Mouse (Mus musculus) limb, embryonic 12.5 days (tissue): ENCODE measurements around the gene Lrrn2. TPM values are rescaled to one million over a fixed set of nuclear protein-coding genes. Genes with fewer than 3 reads are reported as not detected.
"Not testable (repeated sequence)": the region's sequence is repeated elsewhere in the genome, so short reads cannot be mapped to it uniquely, and the experiment has no call there.

Source experiments
- ATAC-seq: fragments of 200-750 bp; cut with Nextera tagmentation; 2 replicates; pipeline ENCODE4 v1.8.0; 2017; ENCODE audit warnings: low read depth, moderate TSS enrichment; ENCODE audit not compliant: insufficient number of reproducible peaks, insufficient read depth, low FRiP score, low TSS enrichment
- H3K27ac ChIP-seq: fragments of 300-500 bp; sonication (generic); 2 replicates; pipeline ENCODE4 v1.5.1; 2016; ENCODE audit warnings: mild to moderate bottlenecking, moderate library complexity
- H3K27me3 ChIP-seq: fragments of 300-500 bp; sonication (generic); 2 replicates; pipeline ENCODE4 v1.6.1; 2016; ENCODE audit warnings: mild to moderate bottlenecking, moderate library complexity
- H3K36me3 ChIP-seq: fragments of 300-500 bp; sonication (generic); 2 replicates; pipeline ENCODE4 v1.6.1; 2016; ENCODE audit warnings: mild to moderate bottlenecking, moderate library complexity
- H3K4me1 ChIP-seq: fragments of 300-500 bp; sonication (generic); replicated peaks from 2 replicates; pipeline ENCODE4 v1.6.1; 2016
- H3K4me2 ChIP-seq: fragments of 300-500 bp; sonication (generic); 2 replicates; pipeline ENCODE4 v1.6.1; 2016; ENCODE audit warnings: mild to moderate bottlenecking, moderate library complexity
- H3K4me3 ChIP-seq: fragments of 300-500 bp; sonication (generic); replicated peaks from 2 replicates; pipeline ENCODE4 v1.5.1; 2016; ENCODE audit warnings: mild to moderate bottlenecking
- H3K9ac ChIP-seq: fragments of 300-500 bp; sonication (generic); replicated peaks from 2 replicates; pipeline ENCODE4 v1.6.1; 2016; ENCODE audit warnings: mild to moderate bottlenecking, moderate library complexity
- H3K9me3 ChIP-seq: fragments of 300-500 bp; sonication (generic); 2 replicates; pipeline ENCODE4 v1.6.1; 2016; ENCODE audit warnings: mild to moderate bottlenecking, moderate library complexity
- WGBS: fragments of 180-500 bp; shearing (Covaris S2); methylation state at CpG from one replicate; pipeline ENCODE4 v1.1.7; 2016; 5-methylcytosine and 5-hydroxymethylcytosine counted together
- microRNA-seq: library from miRNA; unstranded; fragments of <30 nt; microRNA quantifications from one replicate; pipeline ENCODE4, GENCODE M21; 2017
- polyA plus RNA-seq: library from polyadenylated mRNA; unstranded; fragments of >200 nt; fragmentation: Nextera tagmentation; extraction: Ambion mirVana; gene quantifications from 2 replicates; pipeline ENCODE4 v1.2.1, GENCODE M21; 2016

Lrrn2 gene
- polyA plus RNA-seq, 1 experiment from 2014 or later: 4.0 TPM

DNA sequence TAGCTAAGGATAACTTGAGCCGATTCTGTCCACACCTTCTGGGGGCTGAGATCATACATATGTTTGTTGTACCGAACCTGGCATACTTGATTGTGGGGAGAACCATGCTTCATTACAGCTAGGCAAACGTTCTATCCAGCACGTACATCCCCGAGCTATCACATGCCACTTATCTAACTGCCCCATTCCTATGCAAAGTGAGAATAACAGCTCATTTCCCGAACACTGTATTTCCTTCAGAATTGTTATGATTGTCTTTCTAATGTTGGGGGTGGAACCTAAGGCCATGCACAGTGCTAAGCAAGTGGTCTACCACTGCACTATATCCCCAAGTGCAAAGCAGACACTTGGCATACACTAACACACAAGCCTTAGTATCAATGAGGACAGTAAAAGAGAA, 101.2 kb downstream of the Lrrn2 start:
- Histone ChIP-seq H3K36me3 (peaks cover 40% of the 10 kb centered on the region), H3K27me3 (no peaks in the 10 kb centered on the region), H3K27ac (no peak overlapping the region), H3K4me2 (no peak overlapping the region), H3K4me3 (no peak overlapping the region), H3K9me3 (no peaks in the 10 kb centered on the region), H3K9ac (no peak overlapping the region), H3K4me1 (no peaks in the 10 kb centered on the region)
- WGBS: 92% methylated on average over 6 of the region's 6 CpGs
- ATAC-seq: no peak

DNA sequence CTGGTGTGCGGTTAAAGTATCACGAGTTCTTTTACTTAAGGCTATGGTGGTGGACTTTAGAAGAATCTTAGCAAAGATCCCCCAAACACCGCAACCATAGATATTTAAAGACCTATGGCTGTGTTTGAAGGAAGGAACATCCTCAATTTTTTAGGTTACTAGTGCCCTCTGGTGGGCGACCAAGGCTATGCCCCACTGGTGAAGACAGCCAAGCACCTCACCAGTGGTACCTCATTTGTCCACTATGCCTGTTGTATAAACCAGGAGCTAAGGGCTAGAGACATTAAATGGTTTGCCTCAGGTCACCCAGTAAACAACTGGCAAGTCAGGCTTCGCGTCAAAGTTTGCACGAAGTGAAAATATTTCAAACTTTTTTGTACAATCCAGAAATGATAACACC, 102.7 kb downstream of the Lrrn2 start:
- no peak overlapping the region for H3K9ac ChIP-seq
- no peak overlapping the region for H3K4me2 ChIP-seq
- ATAC-seq: no peak
- no peak overlapping the region for H3K27ac ChIP-seq
- 62% methylated on average over 7 of the region's 7 CpGs for WGBS
- peaks cover 52% of the 10 kb centered on the region for H3K36me3 ChIP-seq
- no peaks in the 10 kb centered on the region for H3K4me1 ChIP-seq
- H3K9me3 ChIP-seq: no peaks in the 10 kb centered on the region
- no peak overlapping the region for H3K4me3 ChIP-seq
- H3K27me3 ChIP-seq: no peaks in the 10 kb centered on the region

DNA sequence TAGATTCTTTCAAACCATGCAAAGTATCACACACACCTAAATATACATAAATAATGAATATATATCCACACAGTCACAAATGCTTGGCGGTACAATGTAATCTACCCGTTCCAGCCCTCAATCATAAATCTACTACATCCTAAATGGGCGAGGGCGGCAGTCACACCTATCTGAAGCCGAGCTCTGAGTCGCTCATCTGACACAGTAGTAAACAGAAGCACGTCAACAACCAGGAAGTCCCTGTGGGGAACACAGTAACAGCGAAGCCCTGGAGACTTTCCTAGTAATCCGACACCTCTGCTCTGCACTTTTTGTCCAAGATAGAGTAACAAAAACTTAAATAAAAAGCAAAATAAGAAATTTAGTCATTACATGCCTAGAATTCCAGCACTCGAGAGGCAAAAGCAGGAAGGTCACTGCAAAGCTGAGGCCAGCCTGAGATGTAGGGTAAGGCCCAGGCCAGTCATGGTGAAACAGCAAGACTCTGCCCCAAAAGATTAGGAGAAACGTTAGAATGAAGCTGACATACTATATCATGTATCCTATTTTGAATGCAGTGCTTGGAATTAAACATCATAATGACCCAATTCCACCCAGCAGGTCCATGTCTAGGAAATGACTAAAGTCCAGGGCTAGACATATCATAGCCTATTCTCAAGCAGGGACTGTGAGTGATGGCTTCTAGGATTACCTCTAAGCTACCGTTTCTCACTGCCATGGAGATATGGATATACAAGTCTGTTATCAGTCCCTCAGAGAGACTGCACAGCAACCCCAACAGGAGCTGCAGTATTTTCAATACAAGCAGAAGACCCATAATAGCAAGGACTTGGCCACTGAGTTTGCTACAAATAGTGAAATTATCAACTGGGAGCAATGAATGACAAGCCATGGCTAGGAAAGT, 108.7 kb downstream of the Lrrn2 start:
- not testable (repeated sequence) for H3K27ac ChIP-seq, H3K9me3 ChIP-seq, ATAC-seq, H3K4me1 ChIP-seq, H3K4me2 ChIP-seq, H3K4me3 ChIP-seq, H3K9ac ChIP-seq, H3K27me3 ChIP-seq
- WGBS: 69% methylated on average over 12 of the region's 12 CpGs
- H3K36me3 ChIP-seq: peaks cover 90% of the 10 kb centered on the region

Small RNA genes within 50 kb of the gene (microRNA-seq; reads per million reads assigned to microRNA genes)
- gene Gm44300: not detected

Other genes starting within 250 kb of the Lrrn2 start
- 0.81 and 0.91 TPM in 2 replicates for gene Nfasc, start 138.5 kb upstream of the Lrrn2 start, polyA plus RNA-seq
- 45.9 and 46.7 TPM in 2 replicates for gene Mdm4, start 150.3 kb downstream of the Lrrn2 start, polyA plus RNA-seq
- gene Pik3c2b, start 165.4 kb downstream of the Lrrn2 start, polyA plus RNA-seq: 6.6 and 7.6 TPM in 2 replicates